Mouse (Mus musculus) embryonic facial prominence, embryonic 10.5 days (tissue): ENCODE measurements around the gene Ankle1. TPM values are rescaled to one million over a fixed set of nuclear protein-coding genes. Genes with fewer than 3 reads are reported as not detected.

Experiments
- DNase-seq: peaks from one replicate; pipeline ENCODE4 v3.0.0-alpha.2; 2017; ENCODE audit warnings: low spot score
- H3K27ac ChIP-seq: fragments of 300-500 bp; sonication (generic); replicated peaks from 2 replicates; pipeline ENCODE4 v1.5.1; 2016; ENCODE audit warnings: mild to moderate bottlenecking
- H3K27me3 ChIP-seq: fragments of 300-500 bp; sonication (generic); replicated peaks from 2 replicates; pipeline ENCODE4 v1.6.1; 2016; ENCODE audit warnings: low read depth, mild to moderate bottlenecking; ENCODE audit not compliant: poor library complexity, severe bottlenecking
- H3K36me3 ChIP-seq: fragments of 300-500 bp; sonication (generic); replicated peaks from 2 replicates; pipeline ENCODE4 v1.6.1; 2016; ENCODE audit warnings: mild to moderate bottlenecking, moderate library complexity
- H3K4me1 ChIP-seq: fragments of 300-500 bp; sonication (generic); 2 replicates; pipeline ENCODE4 v1.6.1; 2016
- H3K4me3 ChIP-seq: fragments of 300-500 bp; sonication (generic); 2 replicates; pipeline ENCODE4 v1.5.1; 2016; ENCODE audit warnings: mild to moderate bottlenecking, moderate library complexity
- H3K9me3 ChIP-seq: fragments of 300-500 bp; sonication (generic); 2 replicates; pipeline ENCODE4 v1.6.1; 2016; ENCODE audit warnings: mild to moderate bottlenecking
- WGBS: fragments of 180-500 bp; shearing (Covaris S2); methylation state at CpG from one replicate; pipeline ENCODE4 v1.1.7; 2016; 5-methylcytosine and 5-hydroxymethylcytosine counted together
- polyA plus RNA-seq: library from polyadenylated mRNA; unstranded; fragments of >200 nt; fragmentation: Nextera tagmentation; extraction: Ambion mirVana; gene quantifications from 2 replicates; pipeline ENCODE4 v1.2.1, GENCODE M21; 2016

Ankle1 gene
- polyA plus RNA-seq, 1 experiment from 2014 or later, result 38.8 TPM

GRCm38 (mm10) chr8:71451337-71451736 is 45.5 kb downstream of the Ankle1 start:
- Histone ChIP-seq H3K27ac (no peak overlapping the region), H3K36me3 (peaks cover 2% of the 10 kb centered on the region), H3K27me3 (peaks cover 15% of the 10 kb centered on the region; the same call in 1 of the 2 replicates), H3K9me3 (no peaks in the 10 kb centered on the region), H3K4me3 (no peak overlapping the region), H3K4me1 (no peaks in the 10 kb centered on the region; the same call in 1 of the 2 replicates)
- 70% methylated on average over 4 of the region's 4 CpGs for WGBS
- peak; percentile 6 for DNase-seq

DNA sequence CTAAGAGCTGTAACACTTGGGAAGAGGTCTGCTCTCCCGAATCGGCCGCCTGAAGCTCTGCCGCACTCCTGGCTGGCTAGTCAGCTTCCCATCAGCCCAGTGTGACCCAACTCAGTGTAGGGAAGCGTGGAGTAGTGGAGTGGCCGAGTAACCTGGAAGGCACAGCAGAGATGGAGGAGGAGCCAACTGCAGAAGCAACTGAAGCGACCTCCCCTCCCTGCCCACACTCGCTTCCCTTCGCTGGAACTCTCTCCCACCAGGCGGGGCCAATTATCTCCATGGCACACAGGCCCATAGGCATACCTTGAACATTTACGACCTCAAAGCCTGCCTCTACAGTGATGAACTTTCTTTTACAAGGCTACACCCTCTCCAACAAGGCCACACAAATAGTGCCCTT is 46.0 kb downstream of the Ankle1 start:
- Histone ChIP-seq H3K9me3 (no peaks in the 10 kb centered on the region), H3K4me3 (no peak overlapping the region), H3K36me3 (peaks cover 6% of the 10 kb centered on the region), H3K4me1 (peaks cover 1% of the 10 kb centered on the region; the same call in 1 of the 2 replicates), H3K27ac (no peak overlapping the region), H3K27me3 (peaks cover 15% of the 10 kb centered on the region; the same call in 1 of the 2 replicates)
- WGBS, result 48% methylated on average over 11 of the region's 11 CpGs
- DNase-seq, result peak; percentile 8

DNA sequence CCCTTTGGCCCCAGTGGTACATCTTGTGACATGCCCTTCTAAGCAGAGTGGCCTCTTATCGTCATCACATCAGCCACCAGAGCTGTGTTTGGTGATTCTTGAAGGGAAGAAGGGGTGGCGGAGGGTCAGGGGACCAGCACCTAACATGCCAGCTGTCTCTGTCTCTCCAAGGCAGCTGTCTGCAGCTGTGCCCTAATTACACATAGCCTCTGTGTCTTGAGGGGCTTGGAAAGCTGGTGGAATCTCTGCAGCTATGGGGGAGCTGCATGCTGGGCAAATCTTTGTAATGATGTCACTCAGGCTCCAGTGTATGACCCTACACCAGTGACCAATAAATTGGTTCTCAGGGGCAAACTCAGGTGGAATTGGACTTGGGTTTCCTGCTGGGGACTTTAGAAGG is 46.9 kb downstream of the Ankle1 start:
- peak; percentile 5 for DNase-seq
- Histone ChIP-seq H3K4me1 (peaks cover 5% of the 10 kb centered on the region; the same call in 1 of the 2 replicates), H3K36me3 (peaks cover 15% of the 10 kb centered on the region), H3K27ac (no peak overlapping the region), H3K4me3 (no peak overlapping the region), H3K9me3 (no peaks in the 10 kb centered on the region), H3K27me3 (peaks cover 15% of the 10 kb centered on the region; the same call in 1 of the 2 replicates)
- 84% methylated on average over 2 of the region's 2 CpGs for WGBS

GRCm38 (mm10) chr8:71454668-71455067 is 48.9 kb downstream of the Ankle1 start:
- WGBS, result 81% methylated on average over 8 of the region's 8 CpGs
- peaks cover 35% of the 10 kb centered on the region for H3K36me3 ChIP-seq
- peak; percentile 3 for DNase-seq
- H3K4me3 ChIP-seq, result no peak overlapping the region
- H3K27ac ChIP-seq, result no peak overlapping the region
- no peaks in the 10 kb centered on the region for H3K9me3 ChIP-seq
- H3K27me3 ChIP-seq, result peaks cover 15% of the 10 kb centered on the region; the same call in 1 of the 2 replicates
- H3K4me1 ChIP-seq, result peaks cover 5% of the 10 kb centered on the region; the same call in 1 of the 2 replicates

DNA sequence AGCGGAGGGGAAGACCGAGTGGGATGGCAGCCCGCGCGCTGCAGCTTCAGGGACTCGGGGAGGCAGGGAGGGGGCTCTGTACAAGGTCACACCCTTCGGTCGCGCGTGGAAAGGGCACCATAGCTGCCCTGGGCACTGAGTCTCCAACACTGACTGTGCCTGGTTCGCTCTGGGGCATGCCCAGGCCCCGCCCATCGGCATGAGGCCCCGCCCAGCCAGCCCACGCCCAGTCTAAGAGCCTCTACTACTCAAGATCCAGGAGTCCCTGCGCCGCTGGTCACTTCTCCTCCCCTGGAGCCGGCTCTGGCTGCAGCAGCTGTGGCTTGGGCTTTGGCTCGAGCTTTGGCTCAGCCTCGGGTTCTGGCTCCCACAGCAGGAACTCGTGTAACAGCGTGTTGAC is 51.1 kb downstream of the Ankle1 start:
- Histone ChIP-seq H3K36me3 (peaks cover 56% of the 10 kb centered on the region), H3K27me3 (peaks cover 19% of the 10 kb centered on the region), H3K9me3 (no peaks in the 10 kb centered on the region), H3K4me3 (no peak overlapping the region), H3K4me1 (peaks cover 12% of the 10 kb centered on the region), H3K27ac (no peak overlapping the region)
- DNase-seq, result peak; percentile 14
- WGBS, result 42% methylated on average over 22 of the region's 22 CpGs

GRCm38 (mm10) chr8:71457659-71458270 is 52.0 kb downstream of the Ankle1 start:
- Histone ChIP-seq H3K36me3 (peaks cover 56% of the 10 kb centered on the region), H3K4me3 (no peak overlapping the region), H3K27ac (no peak overlapping the region), H3K9me3 (no peaks in the 10 kb centered on the region), H3K27me3 (peaks cover 20% of the 10 kb centered on the region), H3K4me1 (peaks cover 20% of the 10 kb centered on the region)
- 84% methylated on average over 20 of the region's 20 CpGs for WGBS
- no peak for DNase-seq

Other genes with a start within 250 kb of the Ankle1 start
- 27.9 and 28.6 TPM in 2 replicates for gene Myo9b, start 133.3 kb upstream of the Ankle1 start, polyA plus RNA-seq
- gene Haus8, start 133.1 kb upstream of the Ankle1 start, polyA plus RNA-seq, result 62.9 and 66.3 TPM in 2 replicates
- 83.1 and 84.3 TPM in 2 replicates for gene Use1, start 39.2 kb upstream of the Ankle1 start, polyA plus RNA-seq
- gene Ocel1, start 34.7 kb upstream of the Ankle1 start, polyA plus RNA-seq, result 4.0 and 5.0 TPM in 2 replicates
- gene Nr2f6, start 24.1 kb upstream of the Ankle1 start, polyA plus RNA-seq, result 63.6 and 78.0 TPM in 2 replicates
- gene Ushbp1, start 10.2 kb upstream of the Ankle1 start, polyA plus RNA-seq, result 5.4 and 5.5 TPM in 2 replicates
- 109 and 110 TPM in 2 replicates for gene Babam1, start 9.1 kb upstream of the Ankle1 start, polyA plus RNA-seq
- gene Abhd8, start 57.6 kb downstream of the Ankle1 start, polyA plus RNA-seq, result 66.4 and 69.4 TPM in 2 replicates
- gene Mrpl34, start 58.9 kb downstream of the Ankle1 start, polyA plus RNA-seq, result 223 and 236 TPM in 2 replicates
- gene Dda1, start 63.2 kb downstream of the Ankle1 start, polyA plus RNA-seq, result 131 and 134 TPM in 2 replicates
- gene Ano8, start 80.0 kb downstream of the Ankle1 start, polyA plus RNA-seq, result 2.4 and 3.2 TPM in 2 replicates
- gene Gtpbp3, start 82.1 kb downstream of the Ankle1 start, polyA plus RNA-seq, result 24.5 and 25.3 TPM in 2 replicates
- gene Plvap, start 105.7 kb downstream of the Ankle1 start, polyA plus RNA-seq, result 58.0 and 59.2 TPM in 2 replicates
- gene Ccdc194, start 119.7 kb downstream of the Ankle1 start, polyA plus RNA-seq, result 0.12 and 0.26 TPM in 2 replicates
- 5.8 and 7.2 TPM in 2 replicates for gene Bst2, start 131.4 kb downstream of the Ankle1 start, polyA plus RNA-seq
- gene Mvb12a, start 136.9 kb downstream of the Ankle1 start, polyA plus RNA-seq, result 76.9 and 80.7 TPM in 2 replicates
- gene Tmem221, start 152.9 kb downstream of the Ankle1 start, polyA plus RNA-seq, result 0.52 and 0.54 TPM in 2 replicates
- 0.15 TPM in 1 of 2 replicates, not detected in the other for gene Nxnl1, start 160.6 kb downstream of the Ankle1 start, polyA plus RNA-seq
- 21.8 and 30.7 TPM in 2 replicates for gene Slc27a1, start 162.9 kb downstream of the Ankle1 start, polyA plus RNA-seq
- 249 and 260 TPM in 2 replicates for gene Pgls, start 186.2 kb downstream of the Ankle1 start, polyA plus RNA-seq
- gene Fam129c, start 191.6 kb downstream of the Ankle1 start, polyA plus RNA-seq, result 4.8 and 5.0 TPM in 2 replicates
- 52.1 and 53.7 TPM in 2 replicates for gene Colgalt1, start 205.0 kb downstream of the Ankle1 start, polyA plus RNA-seq